ENCODE assay signal across 13 mouse cellular contexts in genomic region chr6:39003126-39003525, GRCm38 (mm10).
"Had no signal": no experiment of that assay in that cellular context is flagged by ENCODE, and none has a peak within 500 bp of the region (broad histone marks: within the 10 kb centered on the region; RNA-seq: fewer than 3 reads in every experiment).

No protein-coding gene starts in this region.

- H3K27me3 ChIP-seq: hindbrain, embryonic 15.5 days; limb, embryonic 13.5 days; megakaryocyte, embryonic 14.5 days; midbrain, embryonic 12.5 days; stomach, embryonic 15.5 days had no signal

- H3K4me3 ChIP-seq: hindbrain, embryonic 15.5 days; limb, embryonic 13.5 days; megakaryocyte, embryonic 14.5 days; midbrain, embryonic 12.5 days; stomach, embryonic 15.5 days had no signal

- H3K27ac ChIP-seq: hindbrain, embryonic 15.5 days; limb, embryonic 13.5 days; midbrain, embryonic 12.5 days; stomach, embryonic 15.5 days had no signal

- DNase-seq: left cerebral cortex, postnatal 4 days; lung, embryonic 14.5 days; lung, postnatal 10 days; lung, postnatal 4 days; right cerebral cortex, postnatal 14 days; thymus, postnatal 36 days had no signal

- H3K9ac ChIP-seq: hindbrain, embryonic 15.5 days; limb, embryonic 13.5 days; lung, embryonic 14.5 days; midbrain, embryonic 12.5 days; stomach, embryonic 15.5 days had no signal

- H3K36me3 ChIP-seq: hindbrain, embryonic 15.5 days; limb, embryonic 13.5 days; midbrain, embryonic 12.5 days; stomach, embryonic 15.5 days had no signal

- ATAC-seq: intestine, embryonic 16.5 days had no signal

- H3K4me2 ChIP-seq: hindbrain, embryonic 15.5 days; limb, embryonic 13.5 days; liver, embryonic 11.5 days; lung, embryonic 14.5 days; midbrain, embryonic 12.5 days; stomach, embryonic 15.5 days had no signal

- H3K9me3 ChIP-seq: hindbrain, embryonic 15.5 days; limb, embryonic 13.5 days; megakaryocyte, embryonic 14.5 days; midbrain, embryonic 12.5 days; stomach, embryonic 15.5 days had no signal
